Mouse (Mus musculus): ENCODE data around the gene Appbp2.

DNA sequence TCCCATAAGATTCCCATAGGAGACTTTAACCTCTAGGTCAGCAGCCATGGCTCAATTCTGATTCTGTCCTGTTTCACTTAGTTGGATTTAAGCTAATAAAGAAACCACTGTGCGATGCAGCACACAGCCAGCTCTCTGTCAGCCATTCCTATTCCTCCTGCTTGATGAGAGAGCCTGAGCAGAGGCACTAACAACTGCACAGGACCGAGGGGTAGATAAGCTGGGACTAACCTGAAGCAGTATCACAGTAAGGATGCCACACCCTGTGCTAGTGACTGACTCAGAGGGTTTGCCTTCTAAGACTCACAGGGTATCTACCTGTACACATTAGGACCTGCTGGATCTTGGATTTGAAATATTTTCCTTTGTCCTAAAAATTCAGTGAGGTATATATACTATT is 21.7 kb downstream of the Appbp2 start:
- TF ChIP-seq CTCF (conservative IDR thresholded peaks at IDR 0.05; ENCODE audit: low read length) (no peak), NANOG (IDR thresholded peaks at IDR 0.05; ENCODE audit: borderline replicate concordance, low read length) (no peak), POU5F1 (IDR thresholded peaks at IDR 0.05; ENCODE audit: borderline replicate concordance, low read length) (no peak)

Data from E14TG2a.4 (cell line).